Mouse (Mus musculus): ENCODE results near the gene Aff2. TPM values are rescaled to one million over a fixed set of nuclear protein-coding genes. Genes with fewer than 3 reads are reported as not detected.

Gene Aff2
- total RNA-seq, 2 experiments from 2014 or later = 21.5 to 22.0 TPM

DNA sequence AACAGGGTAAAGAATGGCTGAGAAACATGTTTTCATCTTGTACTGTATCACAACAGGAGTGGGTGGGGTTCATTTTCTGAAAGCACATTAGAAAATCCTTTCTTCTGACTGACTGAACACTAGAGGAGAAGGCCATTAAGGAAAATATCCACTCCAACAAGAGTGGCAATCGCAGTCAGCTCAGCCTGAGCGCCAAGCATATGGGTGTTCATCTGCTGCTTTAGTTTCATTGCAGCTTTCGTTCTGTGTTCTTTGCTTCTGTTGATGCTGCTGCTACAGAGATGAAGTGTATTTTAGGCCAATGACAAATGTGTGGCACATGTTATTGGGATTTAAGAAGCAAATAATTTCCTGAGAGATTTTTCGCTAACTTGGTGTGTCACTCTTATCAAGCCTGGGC is 451.7 kb downstream of the Aff2 start:
- TF ChIP-seq CTCF (conservative IDR thresholded peaks at IDR 0.05) = no peak

DNA sequence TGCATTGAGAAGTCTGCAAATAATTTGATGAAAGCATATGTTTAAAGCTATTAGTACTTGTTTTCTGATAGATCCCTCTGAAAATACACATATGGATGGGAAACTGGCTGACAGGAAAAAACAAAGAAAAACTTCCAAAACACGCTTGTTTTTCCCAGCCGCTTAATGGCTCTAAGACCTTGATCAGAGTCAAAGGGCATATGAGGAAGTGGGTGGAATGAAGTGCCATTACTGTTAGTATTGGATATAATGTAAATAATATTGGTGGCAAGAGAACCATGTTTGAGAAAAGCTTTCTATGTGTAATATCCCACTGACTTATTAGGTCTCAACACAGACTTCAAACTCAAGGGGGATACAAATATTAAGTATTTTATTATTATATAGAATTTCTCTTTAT is 455.0 kb downstream of the Aff2 start:
- DNase-seq (ENCODE audit: low spot score in 2 of 2) = no peak
- no peak overlapping the region for H3K27ac ChIP-seq
- H3K4me3 ChIP-seq = no peak overlapping the region
- no peak for TF ChIP-seq CTCF (conservative IDR thresholded peaks at IDR 0.05)

More for the DNA sequence above, 451.7 kb downstream of the Aff2 start:
- DNase-seq (ENCODE audit: low spot score in 2 of 2) = peak; percentile 29 to 33
- no peak overlapping the region for H3K27ac ChIP-seq
- H3K4me3 ChIP-seq = no peak overlapping the region

- H3K4me3 ChIP-seq = no peak overlapping the region
- no peak for DNase-seq (ENCODE audit: low spot score in 2 of 2)
- TF ChIP-seq CTCF (conservative IDR thresholded peaks at IDR 0.05) = no peak
- H3K27ac ChIP-seq = no peak overlapping the region
Observed at GRCm38 (mm10) chrX:69817679-69818078, 457.6 kb downstream of the Aff2 start.

GRCm38 (mm10) chrX:69818188-69818587 is 458.1 kb downstream of the Aff2 start:
- DNase-seq (ENCODE audit: low spot score in 2 of 2) = no peak
- no peak for TF ChIP-seq CTCF (conservative IDR thresholded peaks at IDR 0.05)
- Histone ChIP-seq H3K27ac (no peak overlapping the region), H3K4me3 (no peak overlapping the region)

DNA sequence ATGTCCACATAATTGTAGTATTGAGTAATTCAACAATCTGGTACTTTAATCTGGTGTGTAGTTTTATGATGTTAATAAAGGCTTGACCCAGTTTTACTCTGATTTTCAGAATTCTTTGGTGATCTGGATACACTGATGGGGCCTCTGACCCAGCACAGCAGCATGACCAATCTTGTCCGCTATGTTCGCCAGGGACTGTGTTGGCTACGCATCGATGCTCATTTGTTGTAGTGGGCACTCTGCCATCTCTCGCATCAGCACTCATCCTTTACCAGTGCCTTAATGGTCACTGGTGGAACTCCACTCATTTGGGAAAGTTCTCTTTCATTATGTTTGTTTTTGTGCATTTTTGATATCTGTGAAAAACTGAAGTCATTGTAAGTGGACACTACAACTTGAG is 507.5 kb downstream of the Aff2 start:
- no peak overlapping the region for H3K4me3 ChIP-seq
- no peak for TF ChIP-seq CTCF (conservative IDR thresholded peaks at IDR 0.05)
- H3K27ac ChIP-seq = no peak overlapping the region
- no peak for DNase-seq (ENCODE audit: low spot score in 2 of 2)

DNA sequence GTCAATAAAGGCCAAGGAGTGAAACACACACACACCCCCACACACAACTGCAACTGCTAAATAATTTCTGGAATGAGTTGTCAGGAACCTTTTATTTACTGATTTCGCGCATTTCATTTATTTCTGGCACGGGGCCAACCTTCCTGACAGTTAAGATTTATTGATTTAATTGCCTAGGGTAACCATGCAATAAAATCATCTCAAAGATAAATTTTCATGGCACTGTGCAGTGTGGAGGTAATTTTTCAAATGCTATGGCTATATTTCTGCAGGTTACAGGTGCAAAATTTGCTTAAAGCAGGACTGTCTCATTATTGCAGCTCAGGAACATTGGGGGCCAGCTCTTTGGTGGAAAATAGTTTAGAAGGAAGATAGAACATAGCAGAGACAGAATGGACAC is 531.6 kb downstream of the Aff2 start:
- DNase-seq (ENCODE audit: low spot score in 2 of 2) = no peak
- TF ChIP-seq CTCF (conservative IDR thresholded peaks at IDR 0.05) = no peak
- H3K4me3 ChIP-seq = no peak overlapping the region
- H3K27ac ChIP-seq = no peak overlapping the region
